Mouse (Mus musculus) midbrain, embryonic 11.5 days (tissue): Measurements from ENCODE around the gene Shf. TPM values are rescaled to one million over a fixed set of nuclear protein-coding genes. Genes with fewer than 3 reads are reported as not detected.
"Not testable (repeated sequence)": the region's sequence is repeated elsewhere in the genome, so short reads cannot be mapped to it uniquely, and the experiment has no call there.

Experiments
- ATAC-seq: fragments of 200-750 bp; cut with Nextera tagmentation; 2 replicates; pipeline ENCODE4 v1.8.0; 2017; ENCODE audit warnings: moderate TSS enrichment, moderate library complexity; ENCODE audit not compliant: low FRiP score
- DNase-seq: peaks from one replicate; pipeline ENCODE4 v3.0.0; 2015; ENCODE audit warnings: low spot score; ENCODE audit errors: missing footprints
- H3K27ac ChIP-seq: fragments of 300-500 bp; sonication (generic); 2 replicates; pipeline ENCODE4 v1.5.1; 2014; ENCODE audit warnings: low read depth, low read length
- H3K27me3 ChIP-seq: fragments of 300-500 bp; sonication (generic); 2 replicates; pipeline ENCODE4 v1.6.1; 2014; ENCODE audit warnings: mild to moderate bottlenecking, low read length, moderate library complexity, mixed read lengths; ENCODE audit not compliant: control insufficient read depth, insufficient read depth
- H3K36me3 ChIP-seq: fragments of 300-500 bp; sonication (generic); 2 replicates; pipeline ENCODE4 v1.6.1; 2014; ENCODE audit warnings: mild to moderate bottlenecking, low read length, moderate library complexity, mixed read lengths; ENCODE audit not compliant: control insufficient read depth, insufficient read depth
- H3K4me1 ChIP-seq: fragments of 300-500 bp; sonication (generic); 2 replicates; pipeline ENCODE4 v1.6.1; 2014; ENCODE audit warnings: low read length; ENCODE audit not compliant: control insufficient read depth, insufficient read depth
- H3K4me2 ChIP-seq: fragments of 300-500 bp; sonication (generic); 2 replicates; pipeline ENCODE4 v1.6.1; 2014; ENCODE audit warnings: mild to moderate bottlenecking, moderate library complexity
- H3K4me3 ChIP-seq: fragments of 300-500 bp; sonication (generic); 2 replicates; pipeline ENCODE4 v1.5.1; 2014; ENCODE audit warnings: low read depth, low read length
- H3K9ac ChIP-seq: fragments of 300-500 bp; sonication (generic); 2 replicates; pipeline ENCODE4 v1.6.1; 2014; ENCODE audit warnings: low read length
- H3K9me3 ChIP-seq: fragments of 300-500 bp; sonication (generic); 2 replicates; pipeline ENCODE4 v1.6.1; 2016; ENCODE audit warnings: low read length; ENCODE audit not compliant: control insufficient read depth
- WGBS: fragments of 180-500 bp; shearing (Covaris S2); extraction: QIAGEN DNeasy Blood & Tissue Kit; methylation state at CpG from one replicate; pipeline ENCODE4 v1.1.7; 2014; 5-methylcytosine and 5-hydroxymethylcytosine counted together
- polyA plus RNA-seq: library from polyadenylated mRNA; unstranded; fragments of >200 nt; fragmentation: Nextera tagmentation; extraction: Ambion mirVana; gene quantifications from 2 replicates; pipeline ENCODE4 v1.2.1, GENCODE M21; 2014

The Shf gene
- polyA plus RNA-seq, 1 experiment from 2014 or later = 9.2 TPM

DNA sequence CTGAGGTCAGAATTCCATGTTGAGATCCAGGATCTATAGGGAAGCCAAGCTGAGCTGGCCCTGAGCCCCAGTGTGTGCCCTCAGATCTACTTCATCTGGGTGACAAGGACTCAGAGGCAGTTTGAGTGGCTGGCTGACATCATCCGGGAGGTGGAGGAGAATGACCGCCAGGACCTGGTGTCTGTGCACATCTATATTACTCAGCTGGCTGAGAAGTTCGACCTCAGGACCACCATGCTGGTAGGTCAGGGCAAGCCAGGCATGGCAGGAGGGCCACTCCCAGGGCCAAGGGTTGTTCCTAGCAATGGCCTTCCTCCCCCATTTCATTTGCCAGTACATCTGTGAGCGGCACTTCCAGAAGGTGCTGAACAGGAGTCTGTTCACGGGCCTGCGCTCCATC lies 22.8 kb downstream of the Shf start:
- 92% methylated on average over 6 of the region's 6 CpGs for WGBS
- peaks cover 15% of the 10 kb centered on the region for H3K4me1 ChIP-seq
- H3K4me2 ChIP-seq, H3K9me3 ChIP-seq, H3K27ac ChIP-seq, DNase-seq, H3K9ac ChIP-seq, H3K36me3 ChIP-seq, H3K4me3 ChIP-seq, H3K27me3 ChIP-seq, ATAC-seq: not testable (repeated sequence)

GRCm38 (mm10) chr2:122345106-122345893 lies 23.7 kb downstream of the Shf start:
- Histone ChIP-seq H3K27ac (no peak overlapping the region), H3K4me1 (peaks cover 15% of the 10 kb centered on the region), H3K36me3 (no peaks in the 10 kb centered on the region), H3K9ac (no peak overlapping the region), H3K4me2 (no peak overlapping the region), H3K27me3 (no peaks in the 10 kb centered on the region), H3K9me3 (no peaks in the 10 kb centered on the region), H3K4me3 (no peak overlapping the region)
- no peak for DNase-seq
- WGBS = 87% methylated on average over 6 of the region's 6 CpGs
- no peak for ATAC-seq

- WGBS = 63% methylated on average over 21 of the region's 21 CpGs
- Histone ChIP-seq H3K27me3 (no peaks in the 10 kb centered on the region), H3K9ac (no peak overlapping the region), H3K27ac (no peak overlapping the region), H3K4me3 (0 out of 2 replicates have a peak overlapping the region, but pooled peaks have one; percentile 4), H3K4me1 (no peaks in the 10 kb centered on the region), H3K4me2 (peak overlapping the region; percentile 23; the same call in 1 of the 2 replicates), H3K36me3 (no peaks in the 10 kb centered on the region), H3K9me3 (no peaks in the 10 kb centered on the region)
- ATAC-seq (0 out of 2 replicates have a peak, but pooled peaks have one; percentile 44), DNase-seq (no peak)
Measured at GRCm38 (mm10) chr2:122337291-122337690, 31.7 kb downstream of the Shf start.

DNA sequence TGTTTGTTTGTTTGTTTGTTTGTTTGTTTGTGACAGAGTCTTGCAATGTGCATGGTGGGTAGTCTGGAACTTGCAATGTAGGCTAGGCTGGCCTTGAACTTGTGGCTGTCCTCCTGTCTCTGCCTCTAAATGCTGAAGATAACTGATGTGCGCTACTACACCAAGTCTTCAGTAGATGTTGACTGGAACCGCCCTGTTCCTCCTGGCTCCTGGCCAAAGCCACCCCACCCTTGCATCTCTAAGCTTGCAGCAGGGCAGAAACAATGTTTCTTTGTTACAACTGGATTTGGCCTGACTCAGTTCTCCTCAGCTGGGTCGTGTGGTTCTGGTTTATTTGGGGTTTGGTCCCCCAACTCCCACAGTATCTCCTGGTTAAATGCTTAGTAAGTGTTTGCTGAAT lies 34.8 kb downstream of the Shf start:
- 69% methylated on average over 3 of the region's 3 CpGs for WGBS

GRCm38 (mm10) chr2:122332222-122332621 lies 36.7 kb downstream of the Shf start:
- H3K4me1 ChIP-seq = no peaks in the 10 kb centered on the region
- no peaks in the 10 kb centered on the region for H3K27me3 ChIP-seq
- DNase-seq = no peak
- no peaks in the 10 kb centered on the region for H3K9me3 ChIP-seq
- WGBS = 86% methylated on average over 3 of the region's 3 CpGs
- H3K4me2 ChIP-seq = no peak overlapping the region
- ATAC-seq = no peak
- no peak overlapping the region for H3K9ac ChIP-seq
- no peak overlapping the region for H3K4me3 ChIP-seq
- H3K27ac ChIP-seq = no peak overlapping the region
- H3K36me3 ChIP-seq = no peaks in the 10 kb centered on the region

More for the DNA sequence above, 34.8 kb downstream of the Shf start:
- H3K9ac ChIP-seq = no peak overlapping the region
- DNase-seq (no peak), ATAC-seq (no peak)
- H3K27ac ChIP-seq = no peak overlapping the region
- H3K9me3 ChIP-seq = no peaks in the 10 kb centered on the region
- no peaks in the 10 kb centered on the region for H3K36me3 ChIP-seq
- H3K27me3 ChIP-seq = no peaks in the 10 kb centered on the region
- H3K4me1 ChIP-seq = no peaks in the 10 kb centered on the region
- no peak overlapping the region for H3K4me3 ChIP-seq
- no peak overlapping the region for H3K4me2 ChIP-seq

- H3K36me3 ChIP-seq, H3K4me3 ChIP-seq, H3K27ac ChIP-seq, H3K27me3 ChIP-seq, DNase-seq, ATAC-seq, H3K4me2 ChIP-seq, H3K9me3 ChIP-seq, H3K9ac ChIP-seq, H3K4me1 ChIP-seq: not testable (repeated sequence)
- WGBS = 87% methylated on average over 4 of the region's 6 CpGs
Measured at GRCm38 (mm10) chr2:122330317-122330716, 38.6 kb downstream of the Shf start.

- no peaks in the 10 kb centered on the region for H3K4me1 ChIP-seq
- ATAC-seq (no peak), DNase-seq (no peak)
- 71% methylated on average over 3 of the region's 3 CpGs for WGBS
- H3K27ac ChIP-seq = no peak overlapping the region
- no peak overlapping the region for H3K4me2 ChIP-seq
- no peak overlapping the region for H3K9ac ChIP-seq
- no peaks in the 10 kb centered on the region for H3K36me3 ChIP-seq
- H3K4me3 ChIP-seq = no peak overlapping the region
- no peaks in the 10 kb centered on the region for H3K9me3 ChIP-seq
- H3K27me3 ChIP-seq = no peaks in the 10 kb centered on the region
Measured at GRCm38 (mm10) chr2:122327986-122328385, 41.0 kb downstream of the Shf start.

DNA sequence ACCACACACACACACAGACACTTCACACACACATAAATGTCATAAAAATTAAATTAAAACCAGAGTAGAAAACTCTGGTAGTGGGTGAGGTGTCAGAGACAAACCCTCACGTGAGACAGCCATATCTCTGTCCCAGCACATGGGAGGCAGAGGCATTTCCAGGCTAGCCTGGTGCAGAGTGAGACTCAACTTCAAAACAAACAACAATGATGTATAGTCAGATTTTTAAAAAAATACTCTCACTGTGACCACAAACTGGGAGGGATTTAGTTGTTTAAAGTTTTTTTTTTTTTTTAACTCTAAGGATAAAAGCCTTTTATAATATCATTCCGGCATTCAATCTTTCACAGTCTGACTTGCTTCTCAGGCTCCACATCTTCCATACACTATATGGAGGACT lies 43.6 kb downstream of the Shf start:
- Histone ChIP-seq H3K4me2 (no peak overlapping the region), H3K9ac (no peak overlapping the region), H3K36me3 (no peaks in the 10 kb centered on the region), H3K27me3 (no peaks in the 10 kb centered on the region), H3K4me1 (no peaks in the 10 kb centered on the region), H3K4me3 (no peak overlapping the region), H3K9me3 (no peaks in the 10 kb centered on the region), H3K27ac (no peak overlapping the region)
- no peak for DNase-seq
- WGBS = 88% methylated on average over 2 of the region's 2 CpGs
- no peak for ATAC-seq

DNA sequence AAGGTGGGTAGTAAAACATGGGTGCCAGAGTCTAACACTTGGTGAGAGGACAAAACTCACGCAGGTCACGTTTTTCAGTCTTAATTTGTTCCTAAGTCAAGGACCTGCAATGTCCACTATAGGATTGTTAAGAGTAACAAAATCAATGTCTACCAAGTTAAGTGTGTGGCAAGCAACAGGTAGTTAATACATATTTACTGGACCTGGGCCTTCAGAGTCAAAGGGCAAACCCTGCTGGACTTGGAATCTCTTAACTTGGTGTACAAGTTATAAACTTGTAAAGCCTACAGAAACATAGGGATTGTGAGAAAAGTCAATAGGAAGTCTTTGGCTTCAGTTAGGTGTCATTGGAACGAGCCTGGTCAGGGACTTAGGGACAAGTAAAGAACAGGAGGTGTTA lies 44.4 kb downstream of the Shf start:
- Histone ChIP-seq H3K36me3 (no peaks in the 10 kb centered on the region), H3K4me3 (no peak overlapping the region), H3K27me3 (no peaks in the 10 kb centered on the region), H3K27ac (no peak overlapping the region), H3K4me1 (no peaks in the 10 kb centered on the region), H3K4me2 (no peak overlapping the region), H3K9ac (no peak overlapping the region), H3K9me3 (no peaks in the 10 kb centered on the region)
- 77% methylated on average over 3 of the region's 3 CpGs for WGBS
- DNase-seq = no peak
- no peak for ATAC-seq
